Mouse (Mus musculus): ENCODE measurements around the gene Fubp1. TPM values are rescaled to one million over a fixed set of nuclear protein-coding genes. Genes with fewer than 3 reads are reported as not detected.

The Fubp1 gene
- total RNA-seq (2021) = 100 to 1,000 TPM in 1 of 2 experiments, 10 to 100 TPM in 1; 88.4 to 149 TPM

DNA sequence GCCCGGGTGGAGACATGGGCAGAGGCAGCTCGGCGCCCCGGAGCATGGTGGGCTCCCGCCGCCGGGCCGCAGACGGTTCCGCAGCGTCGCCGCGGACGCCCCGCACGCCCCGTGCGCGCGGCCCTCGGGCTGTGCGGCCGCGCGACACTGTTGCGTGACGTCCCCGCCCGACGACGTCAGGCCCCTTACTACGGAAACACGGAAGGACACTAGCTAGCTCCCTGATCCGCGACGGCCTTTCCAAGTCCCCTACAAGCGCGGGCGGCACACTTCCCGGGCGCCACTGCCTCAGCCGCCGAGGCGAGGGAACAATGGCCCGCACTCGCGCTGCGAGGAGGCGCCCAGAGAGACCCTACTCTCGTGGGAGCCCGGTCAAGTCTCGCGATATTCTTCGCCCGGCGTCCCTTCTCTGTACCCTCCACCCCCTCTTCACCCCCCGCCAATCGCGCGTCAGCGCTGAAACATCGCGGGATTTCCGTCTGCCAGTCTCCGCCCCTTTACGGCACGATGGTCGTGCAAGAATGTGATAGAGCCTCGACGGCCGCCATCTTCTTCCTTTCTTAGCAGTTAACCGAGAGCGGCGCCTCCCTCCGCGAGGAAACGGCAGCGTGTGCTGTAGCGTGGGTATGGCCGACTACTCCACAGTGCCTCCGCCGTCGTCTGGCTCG lies at the start of gene Fubp1, which contains the start of gene Dnajb4:
Gene Fubp1 (plus strand): TSS at position 456 of the 668 bp plus-strand sequence.
Gene Dnajb4 (minus strand): TSS at position 336 of the 668 bp plus-strand sequence.
- intact Hi-C loops (cut with DNase I) = loop anchor here (1.0 to 2.0 kb wide), 2 partner anchors 17 to 99 kb away; no protein-coding TSS in a partner anchor
- peak; percentile 99 to 100 for DNase-seq (ENCODE audit: low spot score in 2 of 2)

DNA sequence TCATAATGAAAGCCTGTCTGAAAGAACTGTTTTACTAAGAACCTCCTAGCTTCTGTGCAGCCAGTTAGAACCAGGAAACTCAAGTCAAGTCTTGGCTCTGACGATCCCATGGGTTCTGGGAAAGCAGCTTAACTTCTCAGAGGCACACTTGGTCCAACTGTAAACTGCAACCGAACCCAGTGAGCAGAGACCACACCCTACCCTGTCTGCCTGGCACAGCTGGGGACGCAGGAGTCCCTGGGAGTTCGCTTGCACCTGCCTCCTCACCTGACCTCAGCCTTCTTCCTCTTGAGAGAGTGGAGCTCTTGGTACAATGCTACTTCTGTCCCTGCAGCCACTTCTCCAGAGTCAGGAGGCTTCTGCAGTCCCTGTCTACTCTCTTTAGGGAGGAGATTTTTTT lies 49.6 kb upstream of the Fubp1 start:
- intact Hi-C loops (cut with DNase I) = no loop called here
- DNase-seq (ENCODE audit: low spot score in 2 of 2) = no peak

DNA sequence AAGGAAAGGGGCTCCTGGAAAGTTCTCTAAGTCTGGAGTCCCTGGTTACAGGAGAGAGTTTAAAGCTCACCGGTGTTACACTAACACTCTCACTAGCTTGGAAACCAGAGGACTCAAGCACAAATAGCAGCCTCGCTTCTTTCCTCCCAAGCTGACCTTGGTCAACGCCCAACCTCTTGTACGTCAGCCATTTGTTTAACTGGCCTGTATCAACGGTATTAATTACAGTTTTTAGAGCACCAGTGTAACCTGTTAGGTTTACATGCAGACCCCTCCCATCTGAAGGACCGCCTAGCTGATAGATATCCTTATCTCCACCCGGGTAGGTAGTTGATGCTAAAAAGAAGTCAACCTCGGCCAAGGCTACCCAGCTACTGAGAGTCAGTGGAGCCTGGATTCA lies 46.9 kb upstream of the Fubp1 start:
- no peak for DNase-seq (ENCODE audit: low spot score in 2 of 2)
- intact Hi-C loops (cut with DNase I) = no loop called here

DNA sequence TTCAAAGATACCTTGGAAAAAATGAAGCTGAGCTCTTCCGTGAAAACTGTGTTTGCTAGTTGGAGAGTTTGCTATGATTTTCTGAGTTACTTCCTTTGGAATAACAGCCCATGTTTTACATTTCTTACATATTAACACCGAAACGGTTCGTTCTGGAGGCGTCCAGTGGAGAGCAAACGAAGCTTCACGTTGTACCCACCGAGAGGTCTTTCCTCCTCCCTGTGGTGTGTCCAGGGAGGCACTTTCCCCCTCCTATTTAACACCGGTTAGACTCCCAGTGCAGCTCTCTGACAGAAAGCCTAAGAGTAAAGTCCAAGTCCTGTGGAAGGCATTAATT lies 45.2 kb upstream of the Fubp1 start:
- DNase-seq (ENCODE audit: low spot score in 2 of 2) = no peak
- intact Hi-C loops (cut with DNase I) = no loop called here

DNA sequence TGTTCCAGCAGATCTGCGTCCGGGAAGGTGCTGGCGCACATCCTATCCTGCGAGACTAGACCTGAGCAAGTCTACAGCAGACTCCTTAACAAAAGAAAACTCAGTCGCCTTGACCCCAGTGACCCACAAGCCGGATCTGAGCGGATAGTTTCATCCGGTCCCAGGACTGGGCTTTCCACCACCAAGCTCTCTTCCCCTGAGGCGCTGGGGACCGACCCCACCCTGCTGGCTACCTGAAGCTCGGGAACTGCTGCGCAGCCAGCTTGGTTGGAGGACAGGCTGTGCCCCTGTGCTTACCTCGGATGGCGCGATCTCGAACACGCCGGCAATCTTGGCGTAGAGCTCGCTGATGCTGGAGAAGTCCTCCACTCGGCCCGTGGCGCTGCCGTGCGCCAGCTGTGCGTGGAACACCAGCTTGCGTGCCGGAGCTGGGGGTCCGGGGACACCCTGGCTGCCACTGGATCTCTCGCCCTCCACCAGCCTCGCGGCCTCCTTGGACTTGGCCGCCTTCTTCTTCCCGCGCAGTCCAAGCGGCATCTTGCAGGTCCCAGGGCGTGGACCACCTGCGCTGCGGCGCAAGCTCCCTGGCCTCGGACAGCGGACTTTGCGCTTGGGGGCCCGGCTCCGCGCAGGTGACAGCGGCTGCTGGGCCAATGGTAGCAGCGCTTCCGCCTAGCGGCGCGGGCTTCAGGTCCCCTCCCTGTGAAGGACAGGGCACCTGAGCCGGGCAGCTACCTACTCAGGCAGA lies 44.7 kb upstream of the Fubp1 start:
- peak; percentile 50 to 51 for DNase-seq (ENCODE audit: low spot score in 2 of 2)
- intact Hi-C loops (cut with DNase I) = no loop called here

DNA sequence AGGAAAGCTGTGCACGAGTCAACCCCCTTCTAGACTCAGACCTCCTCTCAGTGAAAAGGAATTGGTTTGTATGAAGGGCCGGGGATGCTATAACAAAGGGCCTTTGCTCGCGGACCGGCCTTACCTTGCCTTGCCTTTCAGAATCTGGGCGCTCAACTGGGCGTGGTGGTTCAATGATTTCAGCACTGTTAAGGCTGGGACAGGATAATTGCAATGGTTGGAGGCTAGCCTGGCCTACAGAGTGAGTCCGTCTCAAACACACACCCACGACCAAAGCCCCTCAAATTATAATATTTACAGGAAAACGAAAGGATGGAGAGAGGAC lies 44.2 kb upstream of the Fubp1 start, which contains the start of gene Gipc2:
Gene Gipc2 (minus strand): TSS at position 132 of the 325 bp plus-strand sequence.
- intact Hi-C loops (cut with DNase I) = no loop called here
- no peak for DNase-seq (ENCODE audit: low spot score in 2 of 2)

DNA sequence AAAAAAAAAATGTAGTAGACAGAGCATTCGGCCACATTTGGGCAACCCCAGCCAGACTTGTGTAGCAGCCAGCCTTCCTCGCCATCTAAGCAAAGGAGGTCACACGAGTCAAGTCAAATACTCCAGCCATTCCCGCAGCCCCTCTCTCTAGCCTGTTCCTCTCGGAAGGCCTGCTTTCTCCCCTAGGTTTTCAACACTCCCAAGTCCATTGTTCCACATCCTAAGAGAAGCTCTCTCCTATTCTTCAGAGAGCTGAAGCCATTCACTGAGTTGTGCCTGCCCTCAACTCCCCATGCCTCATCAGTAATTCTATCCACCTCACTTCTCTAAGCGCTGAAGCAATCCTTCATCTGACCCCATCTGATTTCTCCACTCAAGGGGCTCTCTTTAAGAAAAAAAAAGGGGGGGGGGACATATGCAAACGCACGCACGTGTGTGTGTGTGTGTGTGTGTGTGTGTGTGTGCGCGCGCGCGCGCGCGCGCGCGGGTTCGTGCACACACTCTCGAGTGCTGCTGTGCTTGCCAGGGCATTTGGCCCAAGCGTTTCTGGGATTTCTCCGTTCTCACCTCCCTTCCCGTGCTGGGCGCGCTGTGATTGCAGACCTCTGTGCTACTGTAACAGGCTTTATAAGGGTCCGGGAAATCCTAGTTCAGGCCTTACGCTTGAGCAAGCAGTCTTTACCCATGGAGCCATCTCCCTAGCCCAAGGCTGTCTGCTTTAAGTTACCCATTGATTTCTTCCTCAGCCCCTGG lies 43.3 kb upstream of the Fubp1 start:
- intact Hi-C loops (cut with DNase I) = no loop called here
- DNase-seq (ENCODE audit: low spot score in 2 of 2) = no peak

DNA sequence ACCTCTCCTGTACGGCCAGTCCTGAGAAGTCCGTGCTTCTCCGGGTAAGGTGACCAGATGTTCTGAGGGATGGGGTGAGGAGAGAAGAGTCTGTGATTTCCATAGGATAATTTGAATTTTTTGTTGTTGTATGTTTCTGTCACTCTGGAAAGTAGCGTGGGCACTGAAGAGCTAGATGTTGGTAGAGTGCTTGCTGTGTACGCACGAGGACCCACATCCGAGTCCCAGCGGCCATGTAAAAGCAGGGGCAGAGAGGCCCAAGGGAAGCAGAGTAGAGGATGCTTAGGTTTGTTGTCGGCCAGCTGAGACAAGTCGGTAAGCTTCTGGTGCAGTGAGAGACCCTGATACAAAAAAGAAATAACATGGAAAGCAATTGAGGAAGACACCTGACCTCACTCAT lies 42.2 kb upstream of the Fubp1 start:
- intact Hi-C loops (cut with DNase I) = no loop called here

DNA sequence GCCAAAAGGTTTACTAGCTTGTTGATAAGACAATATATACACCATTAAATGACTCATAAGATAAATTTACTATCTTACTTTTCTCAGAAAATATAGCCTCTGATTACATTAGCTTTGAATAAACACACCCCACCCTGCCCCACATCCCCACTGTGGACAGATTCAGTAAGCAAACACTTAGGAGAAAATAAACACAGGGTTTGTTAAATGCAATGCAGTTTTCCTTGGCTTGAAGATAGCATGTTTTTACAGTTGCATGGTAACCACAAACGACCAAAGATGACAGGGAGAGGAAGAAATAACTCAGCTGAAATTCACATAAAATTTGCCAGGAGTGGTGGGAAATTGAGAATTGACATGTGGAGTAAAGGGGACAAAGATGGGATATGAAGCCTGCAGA lies 39.8 kb upstream of the Fubp1 start:
- intact Hi-C loops (cut with DNase I) = no loop called here
- no peak for DNase-seq (ENCODE audit: low spot score in 2 of 2)

More for the DNA sequence above, 42.2 kb upstream of the Fubp1 start:
- no peak for DNase-seq (ENCODE audit: low spot score in 2 of 2)

DNA sequence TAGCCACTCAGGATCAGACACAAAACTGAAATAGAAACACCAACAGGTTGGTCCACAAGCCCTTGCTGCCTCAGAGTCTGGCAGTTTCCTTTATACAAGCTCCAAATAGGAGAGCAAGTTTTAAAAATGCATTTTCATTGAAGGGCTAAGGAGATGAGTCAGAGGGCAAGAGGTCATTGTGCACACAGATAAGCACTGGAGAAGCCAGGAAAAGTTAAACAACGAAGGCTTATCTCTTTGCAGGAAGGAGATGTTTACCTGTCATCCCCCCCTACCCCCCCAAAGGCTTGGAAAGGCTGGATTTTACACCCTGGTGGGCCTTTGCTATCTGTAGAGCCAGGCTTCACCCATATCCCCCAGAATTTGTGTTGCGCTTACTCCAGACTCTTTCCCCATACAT lies 39.0 kb upstream of the Fubp1 start:
- intact Hi-C loops (cut with DNase I) = no loop called here
- no peak for DNase-seq (ENCODE audit: low spot score in 2 of 2)

DNA sequence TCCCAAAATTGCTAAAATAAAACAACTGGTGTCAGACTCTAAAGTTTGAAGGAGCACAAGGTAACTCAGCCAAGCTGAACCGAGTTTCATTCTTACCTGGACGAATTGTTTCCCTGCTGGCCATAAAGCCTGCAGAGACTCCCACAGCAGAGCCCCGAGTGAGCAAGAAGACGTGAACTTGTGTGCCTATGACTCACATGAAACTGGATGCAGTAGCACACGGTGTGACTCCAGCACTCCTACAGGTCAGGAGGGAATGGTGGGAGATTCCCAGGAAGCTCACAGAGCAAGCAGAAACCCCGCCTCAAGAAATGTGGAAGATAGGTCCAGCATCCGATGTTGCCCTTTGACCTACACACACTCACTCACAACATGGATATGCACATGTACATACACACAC lies 38.4 kb upstream of the Fubp1 start:
- intact Hi-C loops (cut with DNase I) = no loop called here
- no peak for DNase-seq (ENCODE audit: low spot score in 2 of 2)

DNA sequence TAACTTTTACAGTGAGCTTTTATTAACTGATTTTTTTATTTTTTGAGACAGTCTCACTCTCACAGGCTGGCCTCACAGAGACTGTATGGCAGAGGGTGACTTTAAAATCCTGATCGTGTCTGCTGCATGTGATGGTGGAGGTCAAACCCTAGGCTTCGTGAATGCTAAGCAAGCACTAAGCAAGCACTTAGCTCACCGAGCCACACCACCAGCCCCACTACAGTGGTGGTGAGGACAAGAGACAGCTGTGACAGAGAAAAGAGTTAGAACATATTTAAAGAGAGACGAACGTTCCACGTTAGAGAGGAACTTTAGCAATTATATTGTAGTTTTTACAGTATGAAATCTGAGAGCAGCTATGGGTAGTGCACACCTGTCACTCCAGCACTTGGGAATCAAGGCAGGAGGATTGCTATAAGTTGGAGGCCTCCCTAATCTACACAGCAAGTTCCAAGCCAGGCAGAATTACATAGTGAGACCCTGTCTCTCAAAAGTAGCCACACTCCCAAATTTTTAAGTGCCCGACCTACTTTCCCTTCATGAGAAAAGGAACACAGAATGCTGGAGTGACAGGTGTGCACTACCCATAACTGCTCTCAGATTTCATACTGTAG lies 37.8 kb upstream of the Fubp1 start:
- intact Hi-C loops (cut with DNase I) = no loop called here
- DNase-seq (ENCODE audit: low spot score in 2 of 2) = no peak

DNA sequence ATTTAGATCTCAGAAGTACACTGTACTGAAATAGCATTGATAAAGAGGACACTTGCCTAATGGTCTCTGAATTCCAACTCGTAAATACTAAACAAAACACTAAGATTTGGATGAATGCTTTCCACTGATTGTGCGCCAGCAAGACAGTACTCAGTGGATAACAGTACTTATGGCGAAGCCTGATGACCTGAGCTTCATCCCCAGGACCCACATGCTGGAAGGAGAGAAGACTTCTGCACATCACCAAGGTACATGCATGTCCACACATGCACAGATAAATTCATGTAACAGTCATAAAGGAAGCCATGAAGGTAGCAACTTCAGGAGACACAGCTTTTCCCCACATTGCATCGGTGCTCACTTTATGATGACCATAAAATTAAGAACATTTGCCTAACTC lies 31.4 kb upstream of the Fubp1 start:
- intact Hi-C loops (cut with DNase I) = no loop called here

DNA sequence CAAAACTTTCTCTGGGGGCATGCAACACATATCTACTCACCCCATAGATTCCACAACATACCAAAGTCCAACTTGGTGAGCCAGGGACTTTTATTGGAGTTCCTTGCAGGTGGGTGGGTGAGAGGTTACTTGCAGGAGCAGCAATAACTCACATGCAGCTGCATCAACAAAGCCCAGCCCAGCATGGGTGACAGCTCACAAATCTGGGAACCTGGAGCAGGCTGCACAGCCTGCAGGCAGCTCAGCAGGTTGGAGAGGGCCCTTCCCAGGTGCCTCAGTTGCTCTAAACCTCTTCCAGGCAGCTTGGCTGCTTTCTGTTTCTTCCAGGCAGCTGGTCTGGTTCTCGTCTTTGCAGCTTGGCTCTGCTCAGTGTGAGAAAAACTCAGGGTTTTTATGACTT lies 30.9 kb upstream of the Fubp1 start:
- no peak for DNase-seq (ENCODE audit: low spot score in 2 of 2)
- intact Hi-C loops (cut with DNase I) = no loop called here

More for the DNA sequence above, 31.4 kb upstream of the Fubp1 start:
- DNase-seq (ENCODE audit: low spot score in 2 of 2) = no peak

DNA sequence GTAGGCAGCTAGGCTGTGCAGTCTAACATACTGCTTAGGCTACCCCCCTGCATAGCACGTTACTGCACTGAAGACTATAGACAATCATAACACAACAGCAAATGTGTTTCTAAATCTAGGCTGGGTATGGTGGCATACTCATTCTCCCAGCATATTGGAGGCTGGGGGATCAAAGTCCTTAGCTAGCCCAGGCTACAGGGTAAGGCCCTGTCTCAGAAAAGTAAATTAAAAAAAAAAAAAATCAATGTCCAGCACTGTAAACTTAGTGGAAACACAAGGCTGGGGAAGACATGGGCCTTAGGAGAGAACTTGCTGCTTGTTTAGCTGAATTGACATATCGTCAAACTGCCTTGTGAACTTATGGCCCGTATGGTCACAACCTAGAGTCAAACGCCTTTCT lies 29.6 kb upstream of the Fubp1 start:
- intact Hi-C loops (cut with DNase I) = no loop called here
- no peak for DNase-seq (ENCODE audit: low spot score in 2 of 2)

DNA sequence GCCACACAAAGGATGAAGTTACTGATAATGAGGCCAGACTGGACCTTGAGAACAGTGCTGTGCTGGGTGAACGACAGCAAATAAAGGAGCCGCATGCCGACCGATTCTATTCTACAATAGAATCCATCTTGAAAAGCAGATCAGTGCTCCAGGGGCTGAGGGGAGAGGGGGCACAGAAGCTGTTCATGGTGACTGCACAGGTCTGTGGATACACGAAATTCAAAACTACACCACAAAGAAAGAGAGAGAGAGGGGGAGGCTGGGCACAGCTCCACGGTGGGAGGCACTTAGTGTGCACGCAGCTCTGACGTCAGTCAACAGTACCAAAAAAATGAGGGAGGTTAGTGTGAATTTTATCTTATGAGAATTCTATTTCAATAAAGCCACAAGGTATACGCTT lies 26.7 kb upstream of the Fubp1 start:
- intact Hi-C loops (cut with DNase I) = no loop called here
- no peak for DNase-seq (ENCODE audit: low spot score in 2 of 2)

DNA sequence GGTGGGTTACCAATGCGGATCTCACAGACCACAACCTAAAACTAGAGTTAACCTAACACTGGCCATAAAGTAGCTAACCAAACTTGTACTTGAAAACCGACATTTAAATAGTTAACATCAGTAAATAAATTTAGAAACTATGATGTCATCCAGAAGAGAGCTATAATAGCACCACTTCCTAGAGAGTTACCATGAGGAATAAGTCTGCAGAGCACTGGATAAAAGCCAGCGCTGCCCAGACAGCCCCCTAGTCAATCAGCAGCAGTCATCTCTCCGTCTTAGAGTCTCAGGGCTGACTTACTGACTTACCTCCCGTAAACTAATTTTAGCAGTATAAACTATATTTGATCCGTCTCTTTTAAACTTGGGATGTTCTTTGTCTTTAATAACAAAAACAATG lies 24.1 kb upstream of the Fubp1 start:
- intact Hi-C loops (cut with DNase I) = no loop called here
- no peak for DNase-seq (ENCODE audit: low spot score in 2 of 2)

DNA sequence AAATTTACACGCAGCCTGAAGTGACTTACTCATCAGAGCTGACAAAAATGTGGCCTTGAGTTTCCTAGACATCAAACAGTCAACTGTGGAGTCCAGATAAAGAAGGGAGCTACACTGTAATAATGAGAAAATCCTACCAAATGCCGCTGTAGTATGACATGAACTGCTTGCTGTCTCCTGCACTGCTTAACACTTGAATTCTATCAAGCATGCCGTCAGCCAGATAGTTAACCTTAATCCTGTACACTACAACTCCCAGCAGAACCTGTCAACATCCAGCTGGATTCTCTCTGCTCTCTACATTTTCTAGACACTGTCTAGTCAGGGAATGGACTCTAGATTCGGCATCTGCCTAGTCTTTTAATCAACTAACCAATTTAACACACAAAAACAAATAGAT lies 20.9 kb upstream of the Fubp1 start:
- intact Hi-C loops (cut with DNase I) = no loop called here
- no peak for DNase-seq (ENCODE audit: low spot score in 2 of 2)

DNA sequence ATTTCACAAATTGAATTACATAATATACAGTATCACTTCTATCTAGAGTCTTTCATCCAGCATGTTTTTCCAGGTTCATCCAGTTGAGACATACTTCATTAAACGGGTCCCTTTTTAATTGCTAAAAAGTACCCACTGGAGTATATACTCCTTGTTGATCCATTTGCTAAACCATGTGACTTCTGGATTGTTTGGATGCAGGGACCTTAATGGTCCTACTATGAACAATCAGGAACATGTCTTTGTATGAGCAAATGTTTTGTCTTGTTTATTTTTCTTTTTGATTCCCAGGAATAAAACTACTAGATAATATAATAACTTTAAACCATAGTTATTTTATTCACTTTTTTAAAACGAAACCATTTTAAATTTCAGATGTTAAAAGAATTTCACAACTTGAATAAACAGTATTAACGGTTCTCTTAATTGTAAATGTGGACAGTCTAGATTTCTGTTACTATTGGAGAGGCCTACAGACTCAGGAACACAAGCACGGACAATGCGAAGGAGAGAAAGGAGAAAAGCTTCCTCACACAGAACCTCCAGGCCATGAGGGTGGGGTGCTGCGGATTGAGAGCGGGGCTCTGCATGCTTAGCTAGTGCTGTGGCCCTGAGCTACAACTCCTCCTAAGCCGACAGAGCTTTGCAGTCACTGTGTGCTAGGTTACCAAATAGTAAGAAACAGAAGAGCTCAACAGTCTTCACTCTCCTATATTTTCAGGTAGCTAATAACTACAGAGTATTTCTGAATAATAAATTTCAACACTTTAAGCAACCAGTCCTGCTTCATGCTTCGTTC lies 19.3 kb upstream of the Fubp1 start:
- intact Hi-C loops (cut with DNase I) = loop anchor here (5.0 kb wide), 2 partner anchors 34 to 84 kb away; no protein-coding TSS in a partner anchor
- DNase-seq (ENCODE audit: low spot score in 2 of 2) = no peak

Measured in left cerebral cortex, postnatal 36 days (tissue).